Mouse (Mus musculus) liver, adult 2 months (tissue): Measurements from ENCODE around the gene Pdlim4. TPM values are rescaled to one million over a fixed set of nuclear protein-coding genes. Genes with fewer than 3 reads are reported as not detected.

Source experiments
- DNase-seq: peaks from one replicate; pipeline ENCODE4 v3.0.0-alpha.2; 2011; ENCODE audit warnings: low read depth, low spot score; ENCODE audit errors: extremely low read depth
- H3K27ac ChIP-seq: fragments of 200-500 bp; replicated peaks from 2 replicates; pipeline ENCODE4 v1.5.1; 2012; ENCODE audit warnings: low read depth, mild to moderate bottlenecking, control low read depth, inconsistent platforms, low read length; ENCODE audit not compliant: insufficient read depth
- H3K27me3 ChIP-seq: fragments of 200-500 bp; 2 replicates; pipeline ENCODE4 v1.6.1; 2012; ENCODE audit warnings: mild to moderate bottlenecking, moderate library complexity, low read length, inconsistent platforms; ENCODE audit not compliant: control insufficient read depth, insufficient read depth
- H3K36me3 ChIP-seq: fragments of 200-500 bp; 2 replicates; pipeline ENCODE4 v1.6.1; 2012; ENCODE audit warnings: low read length, inconsistent platforms; ENCODE audit not compliant: control insufficient read depth, insufficient read depth
- H3K4me1 ChIP-seq: fragments of 200-500 bp; 2 replicates; pipeline ENCODE4 v1.6.1; 2011; ENCODE audit warnings: low read length; ENCODE audit not compliant: control insufficient read depth, insufficient read depth
- H3K4me3 ChIP-seq: fragments of 200-500 bp; 2 replicates; pipeline ENCODE4 v1.5.1; 2011; ENCODE audit warnings: low read depth, mild to moderate bottlenecking, control low read depth, low read length, moderate library complexity; ENCODE audit not compliant: insufficient read depth
- H3K79me2 ChIP-seq: fragments of 200-500 bp; 2 replicates; pipeline ENCODE4 v1.6.1; 2012; ENCODE audit warnings: inconsistent platforms, mild to moderate bottlenecking, low read length, moderate library complexity; ENCODE audit not compliant: control insufficient read depth, insufficient read depth
- H3K9ac ChIP-seq: fragments of 200-500 bp; 2 replicates; pipeline ENCODE4 v1.6.1; 2012; ENCODE audit warnings: low read depth, mild to moderate bottlenecking, control low read depth, inconsistent platforms, low read length
- CTCF ChIP-seq: fragments of 200-500 bp; IDR thresholded peaks from 2 replicates; pipeline ENCODE4 v1.5.1; 2011; ENCODE audit warnings: low read depth, low read length, control low read depth
- POLR2A ChIP-seq: fragments of 200-500 bp; IDR thresholded peaks from 2 replicates; pipeline ENCODE4 v1.6.1; 2011; ENCODE audit warnings: low read length, control low read depth; ENCODE audit not compliant: insufficient read depth; ENCODE audit errors: extremely low read depth
- WGBS: fragments of 180-500 bp; shearing (Covaris S2); methylation state at CpG from one replicate; pipeline ENCODE4 v1.1.7; 2018; 5-methylcytosine and 5-hydroxymethylcytosine counted together
- polyA plus RNA-seq: library from polyadenylated mRNA; depleted of rRNA; stranded (reverse); fragments of >200 nt; gene quantifications from 2 replicates; pipeline ENCODE4 v1.2.3, GENCODE M21; 2012
- total RNA-seq: library from RNA; depleted of rRNA; stranded (reverse); fragments of >200 nt; gene quantifications from 2 replicates; pipeline ENCODE4 v1.2.3, GENCODE M21; 2014

The Pdlim4 gene
- total and polyA plus RNA-seq, 2 experiments, result 1.6 to 3.0 TPM

GRCm38 (mm10) chr11:54062086-54062752 is 6.6 kb downstream of the Pdlim4 start:
- 77% methylated on average over 12 of the region's 12 CpGs for WGBS
- H3K27ac ChIP-seq, result no peak overlapping the region
- H3K79me2 ChIP-seq, result no peaks in the 10 kb centered on the region
- no peaks in the 10 kb centered on the region for H3K36me3 ChIP-seq
- TF ChIP-seq CTCF (no peak), POLR2A (no peak)
- no peaks in the 10 kb centered on the region for H3K4me1 ChIP-seq
- H3K27me3 ChIP-seq, result no peaks in the 10 kb centered on the region
- no peak for DNase-seq
- no peak overlapping the region for H3K4me3 ChIP-seq
- no peak overlapping the region for H3K9ac ChIP-seq

GRCm38 (mm10) chr11:54060316-54060715 is 8.5 kb downstream of the Pdlim4 start:
- peaks cover 5% of the 10 kb centered on the region for H3K4me1 ChIP-seq
- H3K4me3 ChIP-seq, result no peak overlapping the region
- H3K79me2 ChIP-seq, result no peaks in the 10 kb centered on the region
- no peak overlapping the region for H3K27ac ChIP-seq
- TF ChIP-seq CTCF (no peak), POLR2A (no peak)
- WGBS, result 71% methylated on average over 9 of the region's 9 CpGs
- no peaks in the 10 kb centered on the region for H3K27me3 ChIP-seq
- H3K36me3 ChIP-seq, result no peaks in the 10 kb centered on the region
- no peak overlapping the region for H3K9ac ChIP-seq
- DNase-seq, result no peak

- 83% methylated on average over 1 of the region's 1 CpGs for WGBS
- Histone ChIP-seq H3K27me3 (no peaks in the 10 kb centered on the region), H3K4me1 (peaks cover 5% of the 10 kb centered on the region), H3K27ac (no peak overlapping the region), H3K36me3 (no peaks in the 10 kb centered on the region), H3K79me2 (no peaks in the 10 kb centered on the region), H3K9ac (no peak overlapping the region), H3K4me3 (no peak overlapping the region)
- TF ChIP-seq CTCF (no peak), POLR2A (no peak)
- no peak for DNase-seq
Measured at GRCm38 (mm10) chr11:54059526-54059925, 9.3 kb downstream of the Pdlim4 start.

- Histone ChIP-seq H3K4me1 (peaks cover 5% of the 10 kb centered on the region), H3K4me3 (no peak overlapping the region), H3K27me3 (no peaks in the 10 kb centered on the region), H3K27ac (no peak overlapping the region), H3K79me2 (no peaks in the 10 kb centered on the region), H3K9ac (no peak overlapping the region), H3K36me3 (no peaks in the 10 kb centered on the region)
- 84% methylated on average over 6 of the region's 6 CpGs for WGBS
- DNase-seq, result no peak
- no peak for TF ChIP-seq CTCF
- no peak for TF ChIP-seq POLR2A
Measured at GRCm38 (mm10) chr11:54058643-54059042, 10.2 kb downstream of the Pdlim4 start.

- Histone ChIP-seq H3K4me1 (peaks cover 5% of the 10 kb centered on the region), H3K4me3 (no peak overlapping the region), H3K9ac (no peak overlapping the region), H3K27ac (no peak overlapping the region), H3K79me2 (no peaks in the 10 kb centered on the region), H3K27me3 (no peaks in the 10 kb centered on the region), H3K36me3 (no peaks in the 10 kb centered on the region)
- no peak for DNase-seq
- 83% methylated on average over 10 of the region's 10 CpGs for WGBS
- TF ChIP-seq CTCF, result no peak
- TF ChIP-seq POLR2A, result no peak
Measured at GRCm38 (mm10) chr11:54058056-54058617, 10.7 kb downstream of the Pdlim4 start.

GRCm38 (mm10) chr11:54057428-54057827 is 11.4 kb downstream of the Pdlim4 start:
- no peak for TF ChIP-seq CTCF
- no peak for TF ChIP-seq POLR2A
- H3K27me3 ChIP-seq, result no peaks in the 10 kb centered on the region
- H3K79me2 ChIP-seq, result no peaks in the 10 kb centered on the region
- no peak overlapping the region for H3K27ac ChIP-seq
- no peak overlapping the region for H3K9ac ChIP-seq
- 78% methylated on average over 2 of the region's 2 CpGs for WGBS
- H3K4me1 ChIP-seq, result peaks cover 5% of the 10 kb centered on the region
- no peaks in the 10 kb centered on the region for H3K36me3 ChIP-seq
- no peak for DNase-seq
- no peak overlapping the region for H3K4me3 ChIP-seq
